Mouse (Mus musculus) cerebellum, adult 9-11 months (tissue): ENCODE results near the gene Safb.

Experiments
- DNase-seq: peaks from one replicate; pipeline ENCODE4 v3.0.0; 2022

Gene Safb

GRCm38 (mm10) chr17:56584257-56585130 is at the start of gene Safb, which contains the start of gene Safb2:
Gene Safb, plus strand, starts transcription at chr17:56584825.
Gene Safb2, minus strand, starts transcription at chr17:56584585.
- DNase-seq = peak; percentile 100

- DNase-seq = no peak
Observed at GRCm38 (mm10) chr17:56536192-56536591, 48.4 kb upstream of the Safb start.

GRCm38 (mm10) chr17:56536874-56537273 is 47.8 kb upstream of the Safb start:
- no peak for DNase-seq

GRCm38 (mm10) chr17:56537912-56538311 is 46.7 kb upstream of the Safb start:
- DNase-seq = no peak

GRCm38 (mm10) chr17:56540562-56540975 is 44.1 kb upstream of the Safb start:
- no peak for DNase-seq

- DNase-seq = no peak
Observed at GRCm38 (mm10) chr17:56542736-56543135, 41.9 kb upstream of the Safb start.

- DNase-seq = no peak
Observed at GRCm38 (mm10) chr17:56543684-56544224, 40.9 kb upstream of the Safb start.

- DNase-seq = no peak
Observed at GRCm38 (mm10) chr17:56544699-56545387, 39.8 kb upstream of the Safb start.

- DNase-seq = no peak
Observed at GRCm38 (mm10) chr17:56545945-56546344, 38.7 kb upstream of the Safb start.

GRCm38 (mm10) chr17:56546576-56546975 is 38.0 kb upstream of the Safb start:
- DNase-seq = no peak

- peak; percentile 95 for DNase-seq
Observed at GRCm38 (mm10) chr17:56547116-56547845, 37.3 kb upstream of the Safb start.

- DNase-seq = peak; percentile 63
Observed at GRCm38 (mm10) chr17:56547846-56548604, 36.6 kb upstream of the Safb start.

GRCm38 (mm10) chr17:56548605-56549105 is 36.0 kb upstream of the Safb start:
- DNase-seq = no peak

GRCm38 (mm10) chr17:56550784-56551475 is 33.7 kb upstream of the Safb start:
- peak; percentile 30 for DNase-seq

GRCm38 (mm10) chr17:56551841-56552581 is 32.6 kb upstream of the Safb start:
- DNase-seq = peak; percentile 27

- peak; percentile 68 for DNase-seq
Observed at GRCm38 (mm10) chr17:56552781-56553363, 31.8 kb upstream of the Safb start.

- DNase-seq = no peak
Observed at GRCm38 (mm10) chr17:56554122-56554551, 30.5 kb upstream of the Safb start, which contains the start of gene Gm20219. Gene Gm20219, minus strand, starts transcription at chr17:56554387.

GRCm38 (mm10) chr17:56558448-56558847 is 26.2 kb upstream of the Safb start:
- peak; percentile 71 for DNase-seq

GRCm38 (mm10) chr17:56559386-56559785 is 25.2 kb upstream of the Safb start:
- no peak for DNase-seq

GRCm38 (mm10) chr17:56560131-56560530 is 24.5 kb upstream of the Safb start:
- no peak for DNase-seq
